Mouse (Mus musculus): Measurements from ENCODE around the gene Sar1a. TPM values are rescaled to one million over a fixed set of nuclear protein-coding genes. Genes with fewer than 3 reads are reported as not detected.

The Sar1a gene
- 100 to 1,000 TPM; 159 to 182 (median 170) TPM for total RNA-seq (2022)

- peak; percentile 97 for DNase-seq (ENCODE audit: low spot score)
Observed at GRCm38 (mm10) chr10:61680015-61680913, at the start of gene Sar1a. Sar1a (plus strand) TSS chr10:61680299.

GRCm38 (mm10) chr10:61632445-61632844, 47.7 kb upstream of the Sar1a start:
- no peak for DNase-seq (ENCODE audit: low spot score)

GRCm38 (mm10) chr10:61637055-61637454, 43.0 kb upstream of the Sar1a start:
- DNase-seq (ENCODE audit: low spot score), result no peak

GRCm38 (mm10) chr10:61640363-61640762, 39.7 kb upstream of the Sar1a start:
- DNase-seq (ENCODE audit: low spot score), result no peak

GRCm38 (mm10) chr10:61646557-61646956, 33.5 kb upstream of the Sar1a start:
- no peak for DNase-seq (ENCODE audit: low spot score)

GRCm38 (mm10) chr10:61647790-61648736, 32.0 kb upstream of the Sar1a start, which contains the start of gene Ppa1:
Ppa1 (plus strand) TSS chr10:61648552.
- peak; percentile 79 for DNase-seq (ENCODE audit: low spot score)

GRCm38 (mm10) chr10:61648737-61649645, 31.1 kb upstream of the Sar1a start:
- DNase-seq (ENCODE audit: low spot score), result no peak

- DNase-seq (ENCODE audit: low spot score), result no peak
Observed at GRCm38 (mm10) chr10:61654105-61654504, 26.0 kb upstream of the Sar1a start.

GRCm38 (mm10) chr10:61654691-61655090, 25.4 kb upstream of the Sar1a start:
- no peak for DNase-seq (ENCODE audit: low spot score)

GRCm38 (mm10) chr10:61655188-61655587, 24.9 kb upstream of the Sar1a start:
- DNase-seq (ENCODE audit: low spot score), result no peak

GRCm38 (mm10) chr10:61656928-61657882, 22.9 kb upstream of the Sar1a start:
- no peak for DNase-seq (ENCODE audit: low spot score)

- DNase-seq (ENCODE audit: low spot score), result peak; percentile 45
Observed at GRCm38 (mm10) chr10:61657985-61658384, 22.1 kb upstream of the Sar1a start.

GRCm38 (mm10) chr10:61661887-61662286, 18.2 kb upstream of the Sar1a start:
- DNase-seq (ENCODE audit: low spot score), result peak; percentile 26

GRCm38 (mm10) chr10:61662391-61662988, 17.6 kb upstream of the Sar1a start:
- no peak for DNase-seq (ENCODE audit: low spot score)

GRCm38 (mm10) chr10:61665111-61665510, 15.0 kb upstream of the Sar1a start:
- no peak for DNase-seq (ENCODE audit: low spot score)

- DNase-seq (ENCODE audit: low spot score), result no peak
Observed at GRCm38 (mm10) chr10:61665651-61666050, 14.4 kb upstream of the Sar1a start.

- no peak for DNase-seq (ENCODE audit: low spot score)
Observed at GRCm38 (mm10) chr10:61669289-61669688, 10.8 kb upstream of the Sar1a start.

- DNase-seq (ENCODE audit: low spot score), result no peak
Observed at GRCm38 (mm10) chr10:61669896-61670295, 10.2 kb upstream of the Sar1a start.

GRCm38 (mm10) chr10:61670758-61671157, 9.3 kb upstream of the Sar1a start:
- DNase-seq (ENCODE audit: low spot score), result no peak

Measured in heart, adult 8-10 months (tissue).